In genomic region chr6:72803669-72804068, GRCm38 (mm10) we compare ENCODE assay signal across 26 mouse cellular contexts. TPM values are rescaled to one million over a fixed set of nuclear protein-coding genes. Genes with fewer than 3 reads are reported as not detected.
A peak's percentile ranks its signal among the peaks of the same experiment; 100 is the strongest.
DNase-seq lines count a peak whose midpoint lies in the region; ATAC-seq and TF ChIP-seq lines count a peak whose summit lies in the region.
"Had no signal": no experiment of that assay in that cellular context is flagged by ENCODE, and none has a peak within 500 bp of the region (broad histone marks: within the 10 kb centered on the region; RNA-seq: fewer than 3 reads in every experiment).

No protein-coding gene starts in this region.

- WGBS in liver, adult 2 months = 37% methylated on average over 6 of the region's 6 CpGs
- 81% methylated on average over 6 of the region's 6 CpGs for WGBS in liver, embryonic 11.5 days

- H3K4me1 ChIP-seq in liver, adult 2 months (ENCODE audit: control insufficient read depth, insufficient read depth, low read length) = peaks cover 4% of the 10 kb centered on the region; the same call in 1 of the 2 replicates
- no peaks in the 10 kb centered on the region for H3K4me1 ChIP-seq in liver, embryonic 11.5 days (replicated peaks; ENCODE audit: control insufficient read depth, insufficient read depth, low read length)
- H3K4me1 ChIP-seq: embryonic facial prominence, embryonic 13.5 days; forebrain, embryonic 13.5 days; forebrain, embryonic 15.5 days had no signal

- peak; percentile 39 for DNase-seq in liver, adult 2 months (ENCODE audit: extremely low read depth, low read depth, low spot score)
- no peak for DNase-seq in liver, embryonic 11.5 days (ENCODE audit: low spot score)
- DNase-seq in 3T3-L1 (ENCODE audit: low read depth, low spot score) = peak; percentile 53
- DNase-seq in gonadal fat pad, adult 2 months (ENCODE audit: low read depth) = peak; percentile 65
- no peak for DNase-seq in gastrocnemius, postnatal 4 days (ENCODE audit: low spot score in 2 of 2)
- no peak for DNase-seq in right cerebral cortex, postnatal 14 days
- DNase-seq: adrenal gland, adult 2 months; adrenal gland, postnatal 10 days; adrenal gland, postnatal 25 days; B cell, adult 2 months; cerebellum, adult 11 months; cerebellum, adult 18-20 months; cerebellum, adult 8-10 months; cerebellum, adult 9-11 months; cerebellum, postnatal 14 days; cerebellum, postnatal 36 days; embryo, embryonic 11 days; forebrain, postnatal 0 days had no signal

- no peak for TF ChIP-seq POLR2A in liver, adult 2 months (IDR thresholded peaks at IDR 0.05; ENCODE audit: extremely low read depth, insufficient read depth, low read length)

- H3ac ChIP-seq in C2C12 (ENCODE audit: control insufficient read depth, insufficient read length, low read depth) = no peak overlapping the region

- TF ChIP-seq CTCF in liver, adult 2 months (IDR thresholded peaks at IDR 0.05; ENCODE audit: low read depth, low read length) = no peak
- no peak for TF ChIP-seq CTCF in C2C12 (IDR thresholded peaks at IDR 0.05; ENCODE audit: control insufficient read depth, insufficient read depth, insufficient read length)

- H3K9me3 ChIP-seq in liver, embryonic 11.5 days (ENCODE audit: control insufficient read depth, low read length) = no peaks in the 10 kb centered on the region
- H3K9me3 ChIP-seq: embryonic facial prominence, embryonic 13.5 days; embryonic facial prominence, embryonic 15.5 days; forebrain, embryonic 13.5 days; forebrain, embryonic 15.5 days had no signal

- no peak overlapping the region for H3K4me2 ChIP-seq in liver, embryonic 11.5 days
- H3K4me2 ChIP-seq: embryonic facial prominence, embryonic 13.5 days; embryonic facial prominence, embryonic 15.5 days; forebrain, embryonic 13.5 days; forebrain, embryonic 15.5 days had no signal

- H3K79me2 ChIP-seq in liver, adult 2 months (ENCODE audit: control insufficient read depth, insufficient read depth, low read length) = no peaks in the 10 kb centered on the region
- H3K79me2 ChIP-seq in C2C12 (ENCODE audit: control insufficient read depth, insufficient read depth) = no peaks in the 10 kb centered on the region

- H3K4me3 ChIP-seq in liver, adult 2 months (ENCODE audit: insufficient read depth, low read depth, low read length) = no peak overlapping the region
- no peak overlapping the region for H3K4me3 ChIP-seq in liver, embryonic 11.5 days (ENCODE audit: low read depth, low read length)
- H3K4me3 ChIP-seq in C2C12 (ENCODE audit: insufficient read depth, poor library complexity, severe bottlenecking) = no peak overlapping the region
- H3K4me3 ChIP-seq: embryonic facial prominence, embryonic 13.5 days; embryonic facial prominence, embryonic 15.5 days; forebrain, embryonic 13.5 days; forebrain, embryonic 15.5 days had no signal

- ATAC-seq in liver, embryonic 11.5 days (replicated peaks; ENCODE audit: low FRiP score) = no peak
- no peak for ATAC-seq in erythroblast, adult 5-6 weeks (replicated peaks; ENCODE audit: low FRiP score, poor library complexity, severe bottlenecking)
- ATAC-seq: forebrain, embryonic 13.5 days; forebrain, embryonic 15.5 days; forebrain, postnatal 0 days had no signal

- H3K9ac ChIP-seq in liver, adult 2 months (ENCODE audit: low read depth, low read length) = no peak overlapping the region
- no peak overlapping the region for H3K9ac ChIP-seq in liver, embryonic 11.5 days (ENCODE audit: low read depth, low read length)
- H3K9ac ChIP-seq: embryonic facial prominence, embryonic 13.5 days; embryonic facial prominence, embryonic 15.5 days; forebrain, embryonic 13.5 days; forebrain, embryonic 15.5 days; forebrain, postnatal 0 days had no signal

- no peak overlapping the region for H3K27ac ChIP-seq in liver, adult 2 months (replicated peaks; ENCODE audit: insufficient read depth, low read depth, low read length)
- no peak overlapping the region for H3K27ac ChIP-seq in liver, embryonic 11.5 days (ENCODE audit: low read depth, low read length)
- H3K27ac ChIP-seq: embryonic facial prominence, embryonic 13.5 days; embryonic facial prominence, embryonic 15.5 days; forebrain, embryonic 13.5 days; forebrain, embryonic 15.5 days had no signal

- H3K27me3 ChIP-seq in liver, adult 2 months (ENCODE audit: control insufficient read depth, insufficient read depth, low read length) = no peaks in the 10 kb centered on the region
- no peaks in the 10 kb centered on the region for H3K27me3 ChIP-seq in liver, embryonic 11.5 days (replicated peaks; ENCODE audit: control insufficient read depth, insufficient read depth, low read length)
- H3K27me3 ChIP-seq in C2C12 (ENCODE audit: control insufficient read depth, insufficient read depth, insufficient read length) = no peaks in the 10 kb centered on the region
- H3K27me3 ChIP-seq: embryonic facial prominence, embryonic 13.5 days; embryonic facial prominence, embryonic 15.5 days; forebrain, embryonic 13.5 days; forebrain, embryonic 15.5 days had no signal

- no peaks in the 10 kb centered on the region for H3K79me3 ChIP-seq in C2C12 (ENCODE audit: low read depth)

- no peaks in the 10 kb centered on the region for H3K36me3 ChIP-seq in liver, adult 2 months (ENCODE audit: control insufficient read depth, insufficient read depth, low read length)
- no peaks in the 10 kb centered on the region for H3K36me3 ChIP-seq in liver, embryonic 11.5 days (ENCODE audit: control insufficient read depth, insufficient read depth, low read length)
- no peaks in the 10 kb centered on the region for H3K36me3 ChIP-seq in C2C12 (ENCODE audit: control insufficient read depth, insufficient read depth)
- H3K36me3 ChIP-seq: embryonic facial prominence, embryonic 13.5 days; embryonic facial prominence, embryonic 15.5 days; forebrain, embryonic 15.5 days had no signal

TF ChIP-seq in C2C12, 6 proteins besides CTCF, POLR2A, EP300 and RAD21:
- TF ChIP-seq MYOD1 (IDR thresholded peaks at IDR 0.05; ENCODE audit: control insufficient read depth, insufficient read length, low read depth) (no peak), CEBPB (IDR thresholded peaks at IDR 0.05; ENCODE audit: low read depth) (peak; percentile 43), FOSL1 (IDR thresholded peaks at IDR 0.05; ENCODE audit: insufficient read depth, low read length, poor library complexity, severe bottlenecking) (no peak)

RNA-seq across cellular contexts. Expression of gene Tcf7l1, which starts 14.6 kb away (rescaled TPM):
- total RNA-seq in liver, adult 2 months (2014; rRNA removed) = 0.92 and 1.1 TPM in 2 replicates
- polyA plus RNA-seq in liver, adult 2 months (2012; rRNA removed) = 5.0 and 6.9 TPM in 2 replicates
- 11.6 and 14.6 TPM in 2 replicates for polyA plus RNA-seq in liver, embryonic 11.5 days (2014; fragmentation: Nextera tagmentation; extraction: Ambion mirVana)
- polyA plus RNA-seq in C2C12 (2012; fragmentation: generic; extraction: Trizol) = 18.3 TPM
- 14.4 and 24.1 TPM in 2 replicates for polyA plus RNA-seq in gonadal fat pad, adult 2 months (2012; rRNA removed)
- total RNA-seq in gastrocnemius, postnatal 4 days (2021) = 10 to 100 TPM; 32.9 to 34.8 TPM
- total RNA-seq in erythroblast, adult 5-6 weeks (2015; ENCODE audit: low replicate concordance) = not detected in 2 replicates
- not detected in 2 replicates for total RNA-seq in erythroblast, adult 5-6 weeks (2017; ENCODE audit: low replicate concordance)
- total RNA-seq: common myeloid progenitor, adult 5-6 weeks; MEL had no signal

Comparison
In these comparisons a context has a peak if more than half of its experiments do, and no peak if none do; other contexts are left out.
1. DNase-seq: peak in liver, adult 2 months (single experiment), 3T3-L1 (single experiment) and gonadal fat pad, adult 2 months (single experiment); none in liver, embryonic 11.5 days (single experiment), gastrocnemius, postnatal 4 days (0 of 2) and right cerebral cortex, postnatal 14 days (single experiment).